Mouse (Mus musculus) lung, adult 18-20 months (tissue): ENCODE measurements at regions not wholly inside any gene's neighbourhood (a gene's known extent, or its start where the extent isn't known, plus 50 kb on each side); places are given as distances from the start of the nearest gene placed in this dataset.
A peak's percentile ranks its signal among the peaks of the same experiment; 100 is the strongest.

Experiments used
- DNase-seq, 2 experiments: peaks; one replicate each; pipeline ENCODE4 v3.0.0; 2022; ENCODE audit warnings: mixed read lengths in 2 of 2

GRCm38 (mm10) chr12:110087812-110088211 is 191.1 kb upstream of the Dio3 start:
- DNase-seq: peak in 1 of 2 experiments; percentile 48

DNA sequence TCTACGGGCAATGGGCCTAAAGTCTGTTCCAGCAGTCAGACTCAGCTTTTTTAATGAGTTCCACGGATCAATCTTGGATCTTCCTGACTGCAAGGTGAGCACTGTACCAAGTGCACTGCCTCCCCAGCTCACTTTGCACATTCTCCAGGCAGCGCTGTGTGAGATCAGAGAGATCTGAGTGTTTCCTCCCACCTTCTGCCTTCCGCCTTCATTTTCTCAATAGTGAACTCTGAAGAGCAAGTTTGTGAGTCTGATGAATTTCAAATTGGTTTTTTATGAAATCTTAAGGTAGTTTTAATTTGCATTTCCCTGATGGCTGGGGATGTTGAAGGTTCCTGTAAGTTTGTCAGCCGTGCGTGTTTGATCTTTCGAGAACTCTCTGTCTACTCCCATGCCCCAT is 176.7 kb upstream of the Dio3 start:
- DNase-seq: no peak

- DNase-seq: peak; percentile 19 to 28
Observed at GRCm38 (mm10) chr12:110112051-110112722, 166.7 kb upstream of the Dio3 start.

GRCm38 (mm10) chr12:110112723-110113105 is 166.2 kb upstream of the Dio3 start:
- peak; percentile 9 to 12 for DNase-seq

- peak; percentile 42 to 57 for DNase-seq
Observed at GRCm38 (mm10) chr12:110120141-110120540, 158.7 kb upstream of the Dio3 start.

DNA sequence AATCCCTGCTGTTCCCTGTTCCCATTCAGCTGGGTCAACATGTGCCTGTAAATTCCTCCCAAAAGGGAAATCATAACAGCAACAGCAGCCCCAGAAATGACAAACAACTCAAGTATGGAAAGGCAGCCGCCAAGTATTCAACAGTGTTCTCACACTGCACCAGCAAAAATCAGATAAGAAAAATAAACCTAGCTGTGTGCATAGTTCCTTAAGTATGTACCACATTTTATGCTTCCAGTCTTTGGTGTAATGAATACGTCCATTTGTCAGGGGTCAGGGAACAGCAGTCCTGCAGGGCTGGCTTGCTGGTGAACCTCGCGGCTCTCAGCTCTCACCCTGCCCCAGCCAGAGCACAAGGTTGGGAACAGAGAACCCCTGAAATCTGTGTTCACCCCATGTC is 155.9 kb upstream of the Dio3 start:
- DNase-seq: peak; percentile 39 to 59

- no peak for DNase-seq
Observed at GRCm38 (mm10) chr12:110126525-110126924, 152.3 kb upstream of the Dio3 start.

DNA sequence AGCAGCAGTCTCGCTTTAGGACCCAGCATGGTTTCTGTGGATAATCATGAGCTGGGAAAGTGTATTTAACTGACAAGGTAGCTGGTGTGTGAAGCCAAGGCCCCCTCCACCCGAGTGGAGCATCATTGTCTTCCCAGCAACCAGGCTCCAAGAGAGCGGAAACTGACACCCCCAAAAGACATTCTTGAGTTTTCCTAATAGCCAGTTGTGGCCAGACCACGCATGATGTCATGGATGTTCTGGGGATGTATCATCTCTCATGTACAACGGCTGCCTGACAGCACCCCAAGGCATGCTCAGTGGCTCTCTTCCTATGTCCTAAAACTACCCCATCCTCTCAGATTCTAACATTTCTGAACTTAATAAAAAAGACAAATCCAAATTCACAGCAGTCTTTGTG is 133.5 kb upstream of the Dio3 start:
- no peak for DNase-seq

DNA sequence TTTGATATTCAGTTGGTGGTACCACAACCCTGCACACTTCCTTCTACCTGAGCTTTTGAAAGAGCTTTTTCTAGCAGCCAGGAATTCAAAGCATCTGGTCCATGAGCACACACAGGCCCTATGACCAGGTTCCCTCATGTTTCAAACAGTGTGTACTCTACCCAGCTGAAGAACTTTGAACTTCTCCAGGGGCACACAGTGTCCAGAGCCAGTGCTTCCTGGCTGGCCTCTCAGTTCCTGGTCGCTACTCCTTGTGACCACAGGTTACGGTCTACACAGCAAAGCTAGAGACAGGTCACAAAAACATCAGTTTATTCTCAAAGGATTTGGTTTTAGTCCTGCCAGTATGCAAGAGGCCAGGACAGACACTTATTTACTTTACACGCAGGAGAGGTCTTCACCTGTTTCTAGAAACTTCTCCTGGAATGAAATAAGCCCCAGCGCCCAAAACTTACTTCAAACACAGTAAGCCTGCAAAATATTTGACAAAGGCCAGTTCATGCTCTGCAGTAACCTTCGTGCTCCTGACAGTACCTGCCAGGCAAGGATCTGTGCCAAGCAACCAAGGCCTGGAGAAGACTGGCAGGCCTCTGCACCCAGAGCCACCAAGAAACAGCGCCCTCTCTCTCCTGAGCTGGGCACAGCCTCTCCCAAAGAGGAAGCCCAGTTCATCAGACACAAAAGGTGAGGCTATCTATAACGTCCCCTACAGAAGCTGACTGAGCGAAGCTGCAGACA is 124.5 kb upstream of the Dio3 start:
- DNase-seq: peak; percentile 14 to 24

GRCm38 (mm10) chr12:110154963-110155325 is 123.9 kb upstream of the Dio3 start:
- DNase-seq: peak in 1 of 2 experiments; percentile 5

GRCm38 (mm10) chr12:110156441-110156840 is 122.4 kb upstream of the Dio3 start:
- peak; percentile 77 to 87 for DNase-seq

DNA sequence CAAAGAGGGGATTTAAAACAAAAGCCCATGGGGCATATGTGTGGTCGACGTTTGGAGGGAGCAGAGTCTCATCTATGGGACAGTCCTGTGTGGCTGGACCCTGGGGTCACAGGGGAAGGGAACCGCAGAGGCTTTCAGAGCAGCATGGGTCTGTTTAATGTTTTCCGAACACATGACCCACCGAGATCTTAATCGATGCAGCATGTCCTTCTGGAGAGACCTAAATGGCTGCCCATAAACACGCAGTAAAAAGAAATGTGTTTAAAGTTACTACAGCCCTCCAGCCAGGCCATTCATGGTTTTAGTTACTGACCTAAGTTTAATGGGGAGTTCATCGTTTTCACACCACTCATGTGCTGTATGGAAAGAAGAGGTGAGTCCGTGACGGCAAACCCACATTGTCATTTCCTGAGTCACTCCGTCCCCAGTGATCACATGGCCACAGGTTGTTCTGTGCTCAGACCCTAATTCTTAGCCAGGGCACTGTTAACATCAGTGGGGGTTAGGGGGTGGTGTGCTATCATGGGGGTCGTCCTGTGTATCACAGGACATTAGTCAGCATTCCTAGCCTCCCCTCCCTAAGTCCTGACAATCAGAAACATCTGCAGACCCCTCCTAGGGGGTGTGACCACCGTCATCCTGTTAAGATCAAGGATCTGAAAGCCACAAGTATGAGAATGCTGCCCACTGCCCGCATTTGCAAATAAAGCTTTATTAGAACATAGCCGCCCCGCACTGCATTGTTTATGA is 120.7 kb upstream of the Dio3 start:
- DNase-seq: no peak

GRCm38 (mm10) chr12:110161306-110161705 is 117.6 kb upstream of the Dio3 start:
- DNase-seq: no peak

- DNase-seq: no peak
Observed at GRCm38 (mm10) chr12:110165462-110165861, 113.4 kb upstream of the Dio3 start.

- no peak for DNase-seq
Observed at GRCm38 (mm10) chr12:110168407-110168806, 110.5 kb upstream of the Dio3 start.

DNA sequence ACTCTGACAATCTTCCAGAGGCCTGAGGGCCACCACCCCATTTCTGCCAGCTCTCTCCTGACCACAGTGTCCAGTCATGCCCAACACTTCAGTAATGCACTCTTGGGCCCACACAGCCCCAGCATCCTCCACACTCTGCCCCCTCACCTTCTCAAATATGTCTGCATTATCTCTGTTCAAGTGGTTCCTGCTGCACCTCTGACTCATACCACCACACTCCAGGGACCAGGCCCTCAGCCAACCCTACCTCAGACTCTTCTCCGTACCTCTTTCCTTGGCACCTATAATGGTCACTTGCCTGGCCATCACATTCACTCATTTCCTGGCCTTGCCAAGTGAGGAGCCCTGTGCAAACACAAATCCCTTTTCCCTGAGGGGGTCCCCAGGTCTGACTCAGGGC is 109.6 kb upstream of the Dio3 start:
- DNase-seq: no peak

- no peak for DNase-seq
Observed at GRCm38 (mm10) chr12:110170496-110170895, 108.4 kb upstream of the Dio3 start.

DNA sequence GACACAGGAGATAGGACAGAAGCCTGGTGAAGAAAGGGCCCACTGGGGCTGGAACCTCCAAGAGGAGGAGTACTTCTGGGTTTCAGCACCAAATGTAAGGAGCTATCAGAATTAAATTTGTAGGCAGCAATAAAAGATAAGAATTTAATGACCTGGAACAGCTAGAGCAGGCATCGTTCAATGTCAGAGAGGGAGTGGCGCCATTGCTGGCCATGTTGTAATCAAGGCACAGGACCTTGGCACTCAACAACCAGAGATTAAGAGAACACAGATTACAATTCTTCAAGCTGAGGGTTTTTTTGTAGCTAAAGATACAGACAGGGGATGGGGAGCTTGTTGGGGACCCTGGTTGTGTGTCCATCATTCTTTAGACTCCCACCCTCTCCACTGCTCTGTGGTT is 101.0 kb upstream of the Dio3 start:
- DNase-seq: no peak

DNA sequence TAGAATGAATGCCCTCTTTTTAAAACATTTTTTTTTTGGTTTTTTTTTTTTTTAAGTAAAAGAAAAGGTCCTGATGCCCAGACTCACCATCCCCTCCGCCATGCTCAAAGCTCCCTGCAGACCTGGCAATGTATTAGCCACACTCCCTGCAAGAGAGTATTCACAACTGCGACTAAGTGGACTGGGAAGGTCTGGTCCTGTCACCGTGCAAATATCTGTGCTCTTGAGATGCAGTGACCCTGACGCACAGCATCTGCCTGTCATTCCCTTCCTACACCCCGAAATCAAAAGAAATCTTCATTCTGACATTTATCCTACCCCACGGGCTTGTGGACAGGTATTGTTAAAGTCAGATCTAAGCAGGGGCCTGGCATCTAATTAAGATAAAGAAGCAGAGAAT is 95.4 kb upstream of the Dio3 start:
- DNase-seq: no peak

DNA sequence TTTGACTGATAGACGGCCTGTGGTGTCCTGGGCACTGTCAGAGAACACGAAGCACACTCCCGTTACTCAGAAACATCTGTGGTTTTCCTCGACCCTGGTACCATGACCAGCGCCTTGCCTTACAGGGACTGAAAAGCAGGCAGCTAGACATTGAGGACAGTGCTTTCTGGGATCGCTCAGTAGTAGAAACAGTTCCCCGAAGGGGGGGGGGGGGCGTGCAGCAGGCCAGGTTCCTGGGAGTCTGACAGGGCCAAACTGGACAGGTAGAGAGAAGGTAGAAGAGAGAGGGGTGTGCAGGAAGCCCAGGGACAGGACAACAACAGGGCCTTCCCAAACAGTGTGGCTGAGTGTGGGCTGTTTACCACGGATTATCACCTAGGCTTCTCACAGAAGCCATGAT is 93.5 kb upstream of the Dio3 start:
- no peak for DNase-seq

DNA sequence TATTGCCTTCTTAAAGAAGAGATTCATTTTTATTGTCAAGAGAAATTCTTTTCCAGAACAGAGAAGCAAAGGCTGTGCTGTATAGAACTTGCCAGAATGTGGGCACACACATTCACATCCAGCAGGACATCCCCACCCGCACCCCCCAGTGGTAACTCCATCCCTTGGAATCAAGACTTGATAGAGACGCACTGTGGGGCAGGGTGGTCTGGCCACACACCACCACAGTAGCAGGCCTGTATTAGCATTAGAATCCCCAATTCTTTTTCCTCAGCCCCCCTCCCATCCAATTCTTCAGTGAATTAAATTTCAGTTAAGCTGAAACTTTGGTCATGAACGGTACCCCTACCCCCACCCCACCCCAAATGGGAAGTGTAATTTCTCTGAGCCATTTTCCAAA is 92.5 kb upstream of the Dio3 start:
- no peak for DNase-seq

GRCm38 (mm10) chr12:110186911-110187245 is 92.0 kb upstream of the Dio3 start:
- DNase-seq: no peak

DNA sequence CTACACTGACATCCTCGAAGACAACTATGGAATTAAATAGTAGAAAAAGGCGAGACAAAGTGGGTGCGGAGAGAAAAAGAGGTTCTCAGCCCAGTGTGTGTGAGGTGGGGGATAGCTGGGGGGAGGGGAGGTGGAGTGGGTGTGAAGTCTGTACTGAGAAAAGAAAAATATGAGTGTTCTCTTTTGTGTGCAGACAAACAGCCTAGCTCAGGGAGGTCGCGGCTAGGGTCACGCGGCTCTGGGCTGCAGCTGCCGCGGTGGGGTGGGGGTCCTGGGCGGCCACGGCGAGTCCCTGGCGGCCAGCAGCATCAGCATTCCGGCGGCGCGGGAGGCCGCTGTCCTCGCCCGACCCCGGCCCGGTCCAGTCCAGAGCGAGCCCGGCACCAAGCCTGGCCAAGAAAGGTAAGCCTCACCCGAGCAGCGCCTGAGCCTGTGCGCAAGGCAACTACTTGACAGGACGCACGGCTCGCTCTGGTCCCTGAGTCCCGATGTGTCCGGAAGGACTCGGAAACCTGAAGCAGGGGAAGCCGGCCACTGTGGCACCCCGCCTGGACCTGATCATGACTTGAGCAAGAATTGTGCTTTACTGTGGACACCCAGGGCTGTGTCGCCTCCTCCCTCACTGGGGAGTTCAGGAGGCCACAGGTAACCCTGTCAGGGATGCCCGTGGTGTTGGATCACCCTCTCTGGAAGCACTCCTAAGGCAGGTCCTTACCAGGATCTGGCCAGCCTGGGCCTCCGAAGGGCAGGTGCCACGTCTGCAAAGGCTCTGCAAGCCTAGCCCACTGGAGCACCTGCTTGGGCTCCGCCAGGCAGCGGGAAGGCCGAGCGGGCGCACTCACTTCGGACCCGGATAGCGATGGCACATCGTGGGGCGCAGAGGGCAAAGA is 91.4 kb upstream of the Dio3 start:
- no peak for DNase-seq
